Mouse (Mus musculus): ENCODE data around the gene Nop14.

DNA sequence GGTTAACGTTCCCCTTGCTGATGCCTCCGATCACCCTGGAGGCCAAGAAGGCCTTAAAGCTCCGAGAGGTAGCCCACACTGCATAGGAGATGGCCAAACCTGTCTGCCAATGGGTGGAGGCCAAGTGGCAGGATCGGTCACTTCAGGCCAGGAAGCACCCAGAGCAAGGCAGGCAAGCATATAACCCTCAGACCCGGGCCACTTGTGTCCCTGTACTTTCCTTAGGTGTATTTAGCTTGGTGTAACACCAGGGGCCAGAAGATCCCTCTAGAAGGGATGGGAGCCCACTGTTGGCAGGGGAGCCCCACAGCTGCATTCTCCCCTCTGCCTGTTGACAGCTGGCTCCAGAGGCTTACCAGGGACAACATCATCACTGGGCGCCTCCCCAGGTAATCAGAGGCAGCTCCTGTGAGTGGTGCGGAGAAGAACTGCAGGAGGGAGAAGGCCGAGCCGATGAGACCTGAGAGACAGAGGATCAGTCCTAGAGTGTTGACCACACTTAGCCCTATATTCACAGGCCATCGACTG is 24.2 kb downstream of the Nop14 start:
- TF ChIP-seq CTCF (IDR thresholded peaks at IDR 0.05; ENCODE audit: low read depth, low read length) (no peak), POLR2A (IDR thresholded peaks at IDR 0.05; ENCODE audit: borderline replicate concordance, low read depth, low read length) (no peak)
